Mouse (Mus musculus): ENCODE measurements around the gene Enoph1. TPM values are rescaled to one million over a fixed set of nuclear protein-coding genes. Genes with fewer than 3 reads are reported as not detected.

The Enoph1 gene
- polyA plus RNA-seq, 1 experiment from 2014 or later = 49.9 TPM

Other genes starting within 250 kb of the Enoph1 start
- gene Vamp9, start 133.7 kb upstream of the Enoph1 start, polyA plus RNA-seq (2014; fragmentation: Nextera tagmentation; extraction: Ambion mirVana) = 1.0 and 1.2 TPM in 2 replicates
- gene Hnrnpd, start 61.0 kb upstream of the Enoph1 start, polyA plus RNA-seq (2014; fragmentation: Nextera tagmentation; extraction: Ambion mirVana) = 96.8 and 116 TPM in 2 replicates
- gene 4930524J08Rik, start 60.9 kb upstream of the Enoph1 start, polyA plus RNA-seq (2014; fragmentation: Nextera tagmentation; extraction: Ambion mirVana) = 3.7 and 5.3 TPM in 2 replicates
- gene Hnrnpdl, start 321 bp upstream of the Enoph1 start, polyA plus RNA-seq (2014; fragmentation: Nextera tagmentation; extraction: Ambion mirVana) = 208 and 236 TPM in 2 replicates
- gene Tmem150c, start 119.8 kb downstream of the Enoph1 start, polyA plus RNA-seq (2014; fragmentation: Nextera tagmentation; extraction: Ambion mirVana) = 22.1 and 22.3 TPM in 2 replicates

Measured in neural tube, embryonic 14.5 days (tissue).